Mouse (Mus musculus) monocyte, adult 2 months (primary cell): ENCODE results near the gene Ssbp2.

ENCODE experiments used
- DNase-seq, 2 experiments: peaks; one replicate each; pipeline ENCODE4 v3.0.0; 2022; ENCODE audit warnings: low spot score in 2 of 2, low read depth in 1 of 2

The Ssbp2 gene

DNA sequence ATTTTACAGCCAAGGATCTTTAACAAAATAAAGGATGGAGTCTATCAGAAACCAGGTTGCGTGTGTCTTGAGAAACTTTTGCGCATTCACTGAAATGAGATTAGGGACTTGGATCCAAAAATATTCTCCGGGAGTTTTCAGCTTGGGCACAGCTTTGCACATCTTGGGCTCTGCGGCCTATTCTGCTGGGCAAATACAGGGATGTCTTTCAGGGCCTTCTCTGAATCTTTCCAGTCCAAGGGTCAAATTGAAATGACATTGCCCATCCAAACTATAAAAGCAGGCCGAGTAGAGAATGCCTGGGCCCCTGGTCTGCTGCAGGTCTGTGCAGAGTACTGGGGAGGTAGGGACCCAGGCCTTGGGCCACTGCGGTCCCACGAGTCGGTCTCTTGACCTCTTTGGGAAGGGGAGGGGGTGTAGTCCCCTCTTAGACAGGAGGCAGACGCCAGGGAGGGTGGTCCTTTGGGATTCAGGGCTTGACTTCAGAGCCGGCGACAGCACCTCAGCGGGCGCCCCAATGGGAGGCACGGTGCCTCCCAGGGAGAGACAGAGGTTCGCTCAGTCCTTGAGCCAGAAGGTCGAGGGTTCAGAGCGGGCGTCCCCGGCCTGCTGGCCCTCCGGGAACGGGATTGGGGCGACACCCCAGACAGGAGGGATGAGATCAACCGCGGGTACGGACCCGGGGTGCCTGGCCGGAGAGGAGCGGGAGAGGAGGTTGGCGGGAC is at the start of gene Ssbp2:
TSS of gene Ssbp2 (plus strand) at position 388 of the 725 bp plus-strand sequence.
- no peak for DNase-seq

DNA sequence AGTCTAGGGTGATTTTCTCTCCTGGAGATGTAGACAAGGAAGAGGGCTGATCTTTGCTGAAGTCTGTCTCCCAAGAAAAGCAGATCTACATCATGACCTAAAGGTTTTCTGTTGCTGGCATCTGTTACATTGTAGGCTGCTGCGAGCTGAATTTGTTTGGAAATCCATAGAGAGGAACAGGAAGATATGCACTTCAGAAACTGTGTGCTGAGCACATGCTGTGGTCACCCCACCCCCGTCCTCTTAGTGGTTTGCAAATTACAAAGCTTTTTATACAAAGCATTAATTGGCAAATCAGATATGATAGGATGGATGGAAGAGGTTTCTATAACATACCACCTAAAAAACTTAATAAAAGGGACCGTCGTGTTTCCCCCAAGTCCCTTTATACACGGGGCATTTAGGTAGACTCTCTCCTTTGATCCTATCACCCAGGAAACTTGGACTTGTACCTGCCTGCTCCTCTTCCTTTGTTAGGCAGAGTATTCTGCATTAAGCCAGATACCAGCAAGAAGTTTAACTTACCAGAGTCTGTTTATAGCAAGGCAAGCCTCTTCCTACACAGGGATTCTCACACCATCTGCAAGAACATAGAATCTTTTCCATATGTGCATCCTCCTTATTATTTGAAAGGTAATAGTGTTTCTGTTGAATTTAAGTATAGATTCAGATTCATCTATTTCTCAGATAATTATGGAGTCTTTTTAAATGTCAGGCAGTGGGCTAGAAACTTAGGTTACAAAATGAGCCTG is 46.2 kb upstream of the Ssbp2 start:
- DNase-seq = no peak

DNA sequence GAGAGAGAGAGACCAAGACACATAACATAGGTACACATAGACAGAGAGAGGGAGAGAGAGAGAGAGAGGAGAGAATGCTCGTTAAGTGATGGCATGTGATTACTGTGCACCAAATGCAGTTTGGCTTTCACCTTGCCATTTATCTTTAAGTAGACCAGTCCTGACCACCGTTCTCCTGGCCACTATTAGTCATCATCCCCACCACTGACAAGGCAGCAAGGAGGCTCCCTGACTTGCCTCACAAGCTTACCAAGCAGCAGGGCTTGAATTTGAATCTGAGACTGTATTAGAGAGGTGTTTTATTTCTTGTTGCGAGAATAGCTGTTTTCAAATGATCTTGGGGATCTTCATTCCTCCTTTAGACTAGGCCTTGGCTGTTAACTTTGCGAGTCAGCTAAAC is 44.2 kb upstream of the Ssbp2 start:
- DNase-seq = no peak

DNA sequence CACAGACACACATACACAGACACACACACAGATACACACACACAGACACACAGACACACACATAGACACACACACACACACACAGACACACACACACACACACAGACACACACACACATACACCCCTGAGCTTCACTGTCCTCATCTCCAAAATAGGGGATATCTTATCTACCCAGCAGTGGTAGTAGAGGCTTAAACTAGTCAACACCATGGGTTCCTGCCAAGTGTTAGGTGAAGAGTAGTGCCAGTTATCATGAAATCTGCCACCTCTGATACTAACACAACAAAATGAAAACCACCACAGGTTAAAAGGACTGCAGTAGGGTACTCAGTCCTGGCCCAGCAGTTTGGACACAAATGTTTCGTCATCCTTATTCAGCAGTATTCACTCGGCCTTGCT is 43.4 kb upstream of the Ssbp2 start:
- DNase-seq = no peak

DNA sequence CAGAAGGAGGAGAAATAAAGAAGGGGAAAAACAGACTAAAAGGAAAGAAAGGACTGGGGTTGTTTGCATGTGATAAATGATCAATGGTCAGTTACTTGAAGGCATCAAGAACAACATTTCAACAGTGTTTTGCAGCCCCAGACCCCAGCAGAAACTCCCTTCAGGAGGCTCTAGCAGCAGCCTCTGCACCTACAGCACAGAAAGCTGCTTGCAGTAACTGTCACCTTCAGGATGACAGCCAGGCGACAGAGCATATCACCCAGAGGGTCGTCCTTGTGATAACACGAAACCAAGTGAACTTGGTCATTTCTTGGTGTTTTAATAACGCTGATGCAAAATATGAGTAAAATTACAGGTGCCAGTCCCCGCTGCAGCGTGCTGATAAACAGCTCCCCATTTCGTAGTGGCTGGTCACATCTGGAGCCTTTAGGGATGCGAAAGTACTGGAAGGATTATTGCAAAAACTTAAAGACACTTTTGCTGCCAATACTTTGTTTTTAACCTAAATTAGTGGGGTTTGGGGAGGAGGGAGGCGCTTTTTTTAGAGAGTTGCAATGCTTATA is 38.6 kb upstream of the Ssbp2 start:
- DNase-seq = peak in 1 of 2 experiments; percentile 13

DNA sequence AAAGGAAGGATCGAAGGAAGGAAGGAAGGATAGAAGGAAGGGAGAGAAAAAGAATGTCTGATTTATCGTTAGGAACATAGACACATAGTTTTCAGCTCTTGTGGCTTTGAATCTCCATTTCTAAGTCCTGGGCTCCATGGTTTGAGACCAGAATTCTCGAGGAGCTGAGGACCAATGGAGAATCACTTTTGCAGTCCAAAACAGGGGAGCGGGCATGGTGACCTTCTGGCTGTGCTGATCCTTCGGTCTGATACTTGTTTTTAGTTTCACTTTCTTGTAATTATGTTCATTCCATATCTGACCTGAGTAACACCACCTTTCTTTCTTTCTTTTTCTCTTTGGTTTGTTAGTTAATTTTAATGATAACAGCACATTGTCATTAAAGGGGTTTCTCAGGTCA is 29.2 kb upstream of the Ssbp2 start:
- DNase-seq = no peak

DNA sequence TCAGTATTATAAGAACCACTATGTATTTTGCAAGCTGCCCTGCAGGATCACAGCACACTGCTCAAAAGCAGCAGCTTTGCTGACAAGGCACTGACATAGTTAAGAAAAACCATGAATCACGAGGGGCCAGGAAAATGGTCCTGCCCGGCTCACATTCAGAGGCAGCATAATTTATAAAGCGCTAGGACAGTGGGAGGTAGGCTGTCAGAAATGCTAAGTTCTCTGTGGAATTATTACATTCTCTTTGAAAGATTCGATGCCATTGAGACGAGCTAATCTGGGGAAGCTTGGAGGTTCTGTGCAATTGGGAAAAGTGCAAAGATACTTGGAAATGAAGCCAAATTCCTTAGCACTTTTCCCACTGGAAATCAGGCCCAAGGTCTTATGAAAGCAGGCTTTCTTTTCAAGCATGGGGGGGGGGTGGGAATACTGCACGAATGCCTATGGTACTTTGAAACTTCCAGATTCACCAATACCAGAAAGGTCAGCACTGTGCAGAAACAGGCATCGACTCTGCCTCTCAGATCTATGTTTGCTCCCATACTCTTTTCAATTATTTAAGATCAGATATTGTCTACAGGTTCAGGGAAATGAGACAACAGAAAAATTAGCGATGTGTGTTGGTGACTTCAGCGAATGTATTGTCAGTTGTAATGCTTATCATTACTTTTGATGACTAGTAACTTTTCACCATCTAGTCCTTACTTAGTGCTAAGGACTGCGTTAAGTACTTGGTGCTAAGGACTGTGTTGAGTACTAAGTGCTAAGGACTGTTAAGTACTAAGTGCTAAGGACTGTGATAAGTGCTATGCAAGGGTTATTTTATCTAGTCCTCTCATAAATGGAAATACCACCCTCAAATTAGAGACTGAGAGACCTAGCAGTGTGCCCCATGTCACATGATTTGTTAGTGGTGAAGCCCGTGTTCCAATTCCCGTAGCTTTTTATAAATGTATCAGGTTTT is 28.4 kb upstream of the Ssbp2 start:
- no peak for DNase-seq

DNA sequence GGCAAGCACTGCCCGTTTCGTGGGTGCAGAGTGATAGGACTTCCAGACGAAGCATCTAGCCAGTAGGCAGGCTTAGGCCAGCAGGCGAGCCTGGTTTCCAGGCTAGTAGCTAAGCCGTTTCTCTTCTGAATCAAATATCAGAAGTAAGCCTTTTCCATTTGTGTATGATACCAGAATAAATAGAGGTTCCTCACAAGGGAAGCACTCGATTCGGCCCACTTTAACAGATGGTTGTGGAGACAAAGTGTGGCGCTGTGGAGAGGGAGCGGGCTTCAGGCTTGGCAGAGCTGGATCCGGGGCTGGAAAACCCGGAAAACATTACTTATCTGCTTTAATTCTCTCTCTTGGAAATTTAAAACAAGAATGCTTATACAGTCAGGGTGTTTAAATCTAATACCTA is 27.1 kb upstream of the Ssbp2 start:
- no peak for DNase-seq

DNA sequence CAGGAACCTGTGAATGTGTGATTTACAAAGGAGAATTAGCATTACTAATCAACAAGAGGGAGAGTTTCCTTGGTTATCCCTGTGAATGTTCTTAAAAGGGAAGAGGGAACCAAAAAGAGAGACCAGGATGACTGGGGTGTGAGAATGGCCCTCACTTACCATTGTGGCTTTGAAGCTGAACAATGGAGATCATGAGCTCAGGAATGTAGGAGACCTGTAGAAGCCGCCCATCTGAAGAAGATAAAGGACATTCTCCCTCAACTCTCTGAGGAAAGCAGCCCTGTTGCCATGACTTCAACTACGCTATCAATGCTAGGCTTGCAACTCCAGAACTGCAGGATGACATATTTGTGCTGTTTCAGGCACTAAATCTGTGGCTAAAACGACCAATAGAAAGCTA is 22.2 kb upstream of the Ssbp2 start:
- no peak for DNase-seq

DNA sequence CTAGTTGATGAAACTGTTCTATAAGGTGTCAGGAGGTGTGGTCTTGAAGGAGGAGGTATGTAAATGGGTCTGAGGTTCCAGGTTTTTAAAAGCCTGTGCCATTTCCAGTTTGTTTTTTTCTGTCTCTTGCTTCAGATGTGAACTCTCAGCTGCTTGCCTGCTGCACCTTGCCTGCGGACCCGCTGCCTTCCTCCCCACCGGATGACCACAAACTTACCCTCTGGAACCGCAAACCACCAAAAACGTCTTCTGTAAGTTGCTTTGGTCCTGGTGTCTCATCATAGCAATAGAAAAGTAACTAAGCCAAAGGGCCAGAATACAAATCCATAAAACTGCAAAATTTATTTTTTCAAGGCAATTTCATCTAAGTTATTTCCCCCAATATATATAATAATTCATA is 18.6 kb upstream of the Ssbp2 start:
- no peak for DNase-seq

DNA sequence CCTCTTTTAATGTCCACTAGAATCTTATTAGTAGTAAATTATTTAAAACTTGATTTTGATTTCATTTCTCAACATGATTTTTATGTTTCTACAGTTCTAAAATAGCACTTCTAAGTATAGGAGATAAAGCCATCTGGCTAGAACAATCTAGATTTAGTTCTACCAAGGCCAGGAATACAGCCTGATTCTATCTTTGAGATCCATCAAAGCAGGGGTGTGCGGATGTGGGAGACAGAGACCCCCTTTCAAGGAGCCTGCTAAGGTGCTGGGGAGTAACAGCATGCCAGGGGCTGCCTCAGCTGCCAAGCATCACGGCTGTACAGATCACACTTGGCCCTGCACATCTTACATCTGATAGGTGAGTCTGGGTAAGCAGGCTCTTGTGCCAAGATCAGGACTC is 13.4 kb upstream of the Ssbp2 start:
- no peak for DNase-seq

DNA sequence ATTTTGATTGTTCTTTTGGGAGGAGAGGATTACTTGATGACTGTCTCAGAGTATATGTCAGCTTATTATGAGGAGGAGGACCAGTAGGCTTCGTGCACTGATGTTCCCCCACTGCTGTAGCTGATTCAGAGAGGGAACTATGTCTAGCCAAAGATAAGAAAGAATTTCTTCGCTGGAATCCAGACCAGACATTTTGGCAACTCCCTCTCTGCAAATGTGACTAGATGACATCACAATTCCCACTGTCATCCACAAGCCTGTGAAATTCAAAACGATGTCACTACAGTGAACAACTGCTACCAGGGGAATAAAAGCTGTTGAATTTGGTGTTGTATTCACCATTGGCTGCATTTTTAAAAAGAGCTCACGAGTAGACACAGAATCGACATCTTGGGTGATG is 11.1 kb upstream of the Ssbp2 start:
- no peak for DNase-seq

DNA sequence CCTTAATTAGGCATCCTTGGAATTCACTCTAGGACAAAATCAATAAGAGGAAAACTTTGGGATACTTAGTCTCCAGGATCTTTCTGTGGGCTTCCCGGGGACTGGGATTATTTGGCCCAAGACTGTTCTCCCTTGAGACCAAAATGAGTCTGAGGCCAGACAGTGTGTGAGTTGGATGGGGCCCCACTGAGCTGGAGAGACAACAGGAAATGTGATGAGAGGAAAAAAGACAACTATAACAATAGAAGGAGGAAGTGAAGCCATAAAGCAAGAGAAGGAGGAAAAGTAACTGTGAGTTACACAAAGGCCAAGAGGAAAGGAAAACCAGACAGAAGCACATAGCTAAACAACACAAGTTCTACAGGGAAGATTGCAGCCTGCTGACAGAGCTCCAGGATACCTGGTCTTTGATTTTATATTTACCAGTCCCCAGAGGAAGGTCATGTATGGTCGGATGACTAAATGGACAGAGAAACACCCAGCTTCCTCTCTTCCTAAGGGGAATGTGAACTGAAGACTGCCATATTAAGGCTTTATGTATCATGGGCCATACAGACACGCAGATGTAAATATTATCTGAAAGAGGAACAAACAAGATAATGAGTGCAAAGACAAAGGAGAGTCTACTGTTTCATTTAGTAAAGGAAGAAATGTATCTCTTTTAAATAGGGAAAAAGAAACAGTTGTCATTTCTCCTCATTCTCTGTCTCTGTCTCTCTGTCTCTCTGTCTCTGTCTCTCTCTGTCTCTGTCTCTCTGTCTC is 8.5 kb upstream of the Ssbp2 start:
- DNase-seq = no peak

DNA sequence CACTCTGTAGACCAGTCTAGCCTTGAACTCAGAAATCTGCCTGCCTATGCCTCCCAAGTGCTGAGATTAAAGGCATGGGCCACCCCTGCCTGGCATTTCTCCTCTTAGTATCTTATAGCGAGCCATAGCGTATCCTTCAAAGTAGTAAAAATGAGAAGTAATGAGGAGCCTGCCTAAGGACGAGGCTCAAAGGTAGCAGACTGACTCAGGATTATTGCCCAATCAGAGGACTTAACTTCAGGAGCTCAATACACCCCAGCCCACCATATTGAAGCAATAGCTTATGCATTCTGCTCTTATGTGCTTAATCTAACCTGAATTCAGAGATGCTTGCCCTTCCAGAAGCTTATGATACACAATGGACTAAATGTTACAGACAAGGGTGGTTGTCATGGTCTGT is 7.8 kb upstream of the Ssbp2 start:
- DNase-seq = no peak

DNA sequence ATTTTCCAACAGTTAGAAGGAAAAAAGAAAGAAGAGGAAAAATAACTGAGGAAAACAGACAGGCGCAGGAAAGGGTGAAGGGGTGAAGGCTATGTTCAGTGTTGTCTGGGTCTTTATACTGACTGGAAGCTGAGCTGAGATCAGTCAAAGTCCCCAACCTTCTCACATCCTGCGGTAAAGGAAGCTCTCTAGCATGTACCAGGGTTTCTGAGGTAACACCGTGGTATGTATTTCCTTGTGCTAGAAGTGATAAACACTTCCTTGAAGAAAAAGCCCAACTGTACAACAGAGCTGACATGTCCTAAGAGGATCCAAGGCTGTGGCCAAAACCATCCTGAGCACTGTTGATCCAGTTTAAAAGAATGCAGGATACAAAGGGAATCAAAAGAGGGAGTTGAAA is 6.8 kb upstream of the Ssbp2 start:
- DNase-seq = no peak

DNA sequence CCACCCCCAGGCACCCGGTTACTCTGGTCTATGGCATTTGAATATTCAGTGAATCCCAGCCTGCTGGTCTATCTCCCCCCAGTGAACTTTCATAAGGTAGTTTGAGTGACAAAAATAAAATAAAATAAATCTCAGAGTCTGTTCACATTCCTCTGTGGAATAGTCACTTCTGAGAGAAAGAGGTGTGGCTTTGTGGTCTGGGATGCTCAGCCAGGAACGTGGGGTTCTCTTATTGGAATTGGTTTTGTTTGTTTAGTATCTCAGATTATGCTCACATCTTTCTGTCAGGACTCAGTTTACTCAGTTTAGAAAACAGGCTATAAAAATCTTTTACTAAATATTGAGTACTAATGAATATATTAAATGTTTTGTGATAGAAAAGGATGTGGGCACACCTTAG is 4.0 kb upstream of the Ssbp2 start:
- no peak for DNase-seq

DNA sequence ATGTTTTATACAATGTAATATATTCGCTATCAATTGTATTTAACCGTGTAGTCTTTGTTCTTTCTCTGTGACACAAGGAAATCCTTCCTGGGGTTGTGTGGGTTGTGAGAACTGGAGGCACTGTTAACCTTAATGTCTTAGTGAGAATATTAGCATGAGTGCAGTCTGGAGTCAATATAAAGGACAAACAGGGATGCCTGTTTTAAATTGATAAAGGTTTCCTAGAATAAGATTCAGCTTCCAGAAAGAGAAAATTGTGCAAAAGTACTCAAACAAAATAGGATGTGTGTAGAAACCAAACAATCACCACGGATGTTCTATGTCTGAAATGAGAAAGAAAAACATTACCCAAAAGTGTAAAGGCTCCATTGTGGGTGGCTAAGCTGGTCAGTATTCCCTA is 3.3 kb upstream of the Ssbp2 start:
- no peak for DNase-seq

DNA sequence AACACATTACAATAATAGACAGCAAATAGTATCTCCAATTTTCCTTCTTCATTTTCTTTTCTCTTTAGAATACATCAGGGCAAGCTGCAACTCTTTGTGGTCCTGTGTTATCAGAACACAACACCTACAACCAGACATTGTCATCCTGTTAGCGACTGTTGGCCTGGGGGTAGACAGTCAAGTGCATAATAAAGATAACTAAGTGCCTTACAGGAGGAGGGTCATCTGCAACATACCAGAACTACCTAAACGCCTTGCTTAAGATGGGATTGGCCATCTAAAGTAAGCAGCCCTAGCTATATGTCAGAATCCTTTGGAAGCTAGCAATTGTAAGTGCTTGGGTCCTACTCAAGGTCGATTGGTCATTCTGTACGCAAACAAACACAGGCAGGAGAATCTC is 2.1 kb upstream of the Ssbp2 start:
- no peak for DNase-seq

DNA sequence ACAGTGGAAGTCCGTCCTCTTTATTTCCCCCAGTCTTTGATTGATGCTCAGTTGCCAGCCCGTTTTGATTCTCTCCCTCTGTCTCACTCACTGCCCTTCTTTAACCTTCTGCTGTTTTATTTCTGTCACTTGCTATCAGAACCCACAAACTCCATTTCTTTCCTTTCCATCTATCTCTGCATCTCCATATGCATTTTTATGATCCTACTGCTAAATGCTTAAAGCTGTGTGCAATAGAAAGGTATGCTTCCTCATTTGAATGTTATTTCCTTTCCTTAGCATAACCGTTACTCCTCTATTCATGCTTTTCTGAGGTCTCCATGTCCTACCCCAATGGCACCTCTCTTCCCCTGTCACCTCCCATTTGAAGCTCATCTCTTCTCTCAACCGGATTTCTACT is 594 bp upstream of the Ssbp2 start:
- no peak for DNase-seq

DNA sequence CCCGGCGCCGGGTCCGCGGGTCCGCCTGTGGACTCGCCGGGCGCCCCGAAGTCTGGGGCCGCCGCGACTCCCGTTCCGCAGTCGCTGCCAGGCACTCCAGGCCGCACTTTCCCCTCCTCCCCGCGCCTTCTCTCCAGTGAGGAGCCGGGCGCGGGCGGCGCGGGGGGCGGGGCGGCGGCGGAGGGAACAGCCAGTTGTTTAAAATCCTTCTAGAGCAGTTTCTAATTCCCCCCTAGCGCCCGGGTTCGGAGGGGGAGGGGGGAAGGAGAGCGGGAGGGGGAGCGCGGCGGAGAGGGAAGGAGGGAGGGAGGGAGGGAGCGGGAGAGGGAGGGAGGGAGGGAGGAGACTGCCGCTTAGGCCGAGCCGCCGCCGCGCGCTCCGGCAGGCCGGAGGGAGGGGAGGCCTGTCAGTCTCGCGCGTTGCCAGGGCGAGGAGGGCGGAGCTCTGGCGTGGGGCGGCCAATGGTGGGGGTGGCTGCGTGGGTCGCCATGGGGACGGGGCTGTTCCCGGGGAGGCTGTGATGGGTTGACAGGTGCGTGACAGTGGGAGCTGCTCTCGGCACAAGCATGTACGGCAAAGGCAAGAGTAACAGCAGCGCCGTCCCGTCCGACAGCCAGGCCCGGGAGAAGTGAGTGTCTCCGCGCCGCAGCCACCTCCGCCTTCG is 670 bp downstream of the Ssbp2 start:
- peak; percentile 90 to 95 for DNase-seq
